Mouse (Mus musculus) right cerebral cortex, adult 18-20 months (tissue): ENCODE measurements around the gene Aatf.

Experiments used
- DNase-seq: peaks from one replicate; pipeline ENCODE4 v3.0.0; 2022; ENCODE audit warnings: mixed read lengths

Gene Aatf

GRCm38 (mm10) chr11:84521751-84522299 lies 8.5 kb upstream of the Aatf start:
- DNase-seq = no peak

- DNase-seq = no peak
Observed at GRCm38 (mm10) chr11:84521071-84521390, 7.7 kb upstream of the Aatf start.

GRCm38 (mm10) chr11:84520269-84521070 lies 7.1 kb upstream of the Aatf start:
- no peak for DNase-seq

- DNase-seq = no peak
Observed at GRCm38 (mm10) chr11:84519576-84520268, 6.4 kb upstream of the Aatf start.

- no peak for DNase-seq
Observed at GRCm38 (mm10) chr11:84519036-84519435, 5.7 kb upstream of the Aatf start.

- no peak for DNase-seq
Observed at GRCm38 (mm10) chr11:84518261-84518660, 4.9 kb upstream of the Aatf start.

- DNase-seq = no peak
Observed at GRCm38 (mm10) chr11:84517431-84517830, 4.1 kb upstream of the Aatf start.

- no peak for DNase-seq
Observed at GRCm38 (mm10) chr11:84516501-84517240, 3.3 kb upstream of the Aatf start.

- no peak for DNase-seq
Observed at GRCm38 (mm10) chr11:84512031-84512430, 1.3 kb downstream of the Aatf start.

- DNase-seq = no peak
Observed at GRCm38 (mm10) chr11:84504296-84504695, 9.0 kb downstream of the Aatf start.

GRCm38 (mm10) chr11:84497944-84498343 lies 15.4 kb downstream of the Aatf start:
- DNase-seq = no peak

GRCm38 (mm10) chr11:84496901-84497300 lies 16.4 kb downstream of the Aatf start:
- DNase-seq = no peak

GRCm38 (mm10) chr11:84495774-84496173 lies 17.5 kb downstream of the Aatf start:
- no peak for DNase-seq

- DNase-seq = no peak
Observed at GRCm38 (mm10) chr11:84481661-84482060, 31.7 kb downstream of the Aatf start.

GRCm38 (mm10) chr11:84480451-84480850 lies 32.9 kb downstream of the Aatf start:
- no peak for DNase-seq

GRCm38 (mm10) chr11:84476641-84477040 lies 36.7 kb downstream of the Aatf start:
- no peak for DNase-seq

- no peak for DNase-seq
Observed at GRCm38 (mm10) chr11:84475991-84476390, 37.3 kb downstream of the Aatf start.

- DNase-seq = no peak
Observed at GRCm38 (mm10) chr11:84473093-84473667, 40.1 kb downstream of the Aatf start.

- peak; percentile 15 for DNase-seq
Observed at GRCm38 (mm10) chr11:84464571-84464970, 48.8 kb downstream of the Aatf start.

- no peak for DNase-seq
Observed at GRCm38 (mm10) chr11:84453901-84454300, 59.4 kb downstream of the Aatf start.

GRCm38 (mm10) chr11:84442554-84443331 lies 70.6 kb downstream of the Aatf start:
- no peak for DNase-seq

GRCm38 (mm10) chr11:84440402-84440801 lies 72.9 kb downstream of the Aatf start:
- DNase-seq = no peak
